25 mouse cellular contexts compared by ENCODE assay signal in the genomic region with DNA sequence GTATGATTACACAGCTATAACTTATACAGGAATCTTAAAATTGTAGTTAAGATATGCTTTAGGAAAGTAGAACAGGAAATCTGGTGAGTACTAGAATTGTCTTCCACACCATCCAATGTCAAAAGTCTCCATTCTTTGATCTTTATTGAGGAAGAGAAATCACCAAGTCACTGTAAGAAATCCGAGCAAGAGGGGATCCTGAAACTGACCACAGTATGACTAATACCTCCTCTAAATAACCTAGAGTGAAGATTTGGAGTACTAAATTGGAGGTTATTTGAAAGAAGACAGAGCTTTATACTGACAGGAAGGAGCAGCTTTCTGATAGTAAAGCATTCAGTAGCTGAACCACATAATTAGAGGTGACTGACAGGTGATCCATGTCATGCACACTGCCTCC.
A peak's percentile ranks its signal among the peaks of the same experiment; 100 is the strongest.
DNase-seq lines count a peak whose midpoint lies in the region; ATAC-seq and TF ChIP-seq lines count a peak whose summit lies in the region.
"Had no signal": no experiment of that assay in that cellular context is flagged by ENCODE, and none has a peak within 500 bp of the region (broad histone marks: within the 10 kb centered on the region; RNA-seq: fewer than 3 reads in every experiment).

No protein-coding gene starts in this region.

- peak overlapping the region; percentile 45 for H3K27ac ChIP-seq in bone marrow macrophage, adult 2 months (ENCODE audit: insufficient read depth, low read depth, low read length)
- H3K27ac ChIP-seq in layer of hippocampus, adult 2 months: no peak overlapping the region
- H3K27ac ChIP-seq: embryonic facial prominence, embryonic 10.5 days; embryonic facial prominence, embryonic 12.5 days; forebrain, embryonic 10.5 days; forebrain, embryonic 12.5 days had no signal

- ATAC-seq in granulocyte monocyte progenitor cell, adult 5-6 weeks (replicated peaks; ENCODE audit: poor library complexity, severe bottlenecking): peak; percentile 91
- ATAC-seq in megakaryocyte, adult 5-6 weeks (ENCODE audit: poor library complexity, severe bottlenecking): peak; percentile 98
- no peak for ATAC-seq in erythroid progenitor cell, adult 5-6 weeks (replicated peaks; ENCODE audit: low FRiP score, poor library complexity, severe bottlenecking)
- ATAC-seq: activated CD4-positive, CD25-positive, alpha-beta regulatory T cell, adult 4 months; forebrain, embryonic 14.5 days; forebrain, embryonic 16.5 days; Patski had no signal

- H3K4me3 ChIP-seq in bone marrow macrophage, adult 2 months (ENCODE audit: insufficient read depth, low read length): no peak overlapping the region
- H3K4me3 ChIP-seq in layer of hippocampus, adult 2 months: no peak overlapping the region
- H3K4me3 ChIP-seq: embryonic facial prominence, embryonic 10.5 days; embryonic facial prominence, embryonic 12.5 days; forebrain, embryonic 10.5 days; forebrain, embryonic 12.5 days had no signal

- DNase-seq in A20 (ENCODE audit: low read depth, low spot score) (peak; percentile 7), liver (no peak)
- DNase-seq in layer of hippocampus, adult 2 months (ENCODE audit: low spot score in 2 of 2): no peak
- DNase-seq in right cerebral cortex, postnatal 36 days (ENCODE audit: low spot score in 2 of 2): no peak
- DNase-seq: adrenal gland, adult 8-10 months; adrenal gland, postnatal 14 days; adrenal gland, postnatal 36 days; cerebellum, adult 11 months; cerebellum, adult 18-20 months; cerebellum, adult 8-10 months; cerebellum, adult 9-11 months; cerebellum, postnatal 14 days; cerebellum, postnatal 36 days had no signal

- TF ChIP-seq POLR2A in bone marrow macrophage, adult 2 months (IDR thresholded peaks at IDR 0.05; ENCODE audit: borderline replicate concordance, low read depth, low read length): no peak

- H3K4me1 ChIP-seq in bone marrow macrophage, adult 2 months (ENCODE audit: control insufficient read depth, insufficient read depth, low read length): peaks cover 2% of the 10 kb centered on the region; the same call in 1 of the 2 replicates
- H3K4me1 ChIP-seq: embryonic facial prominence, embryonic 10.5 days; embryonic facial prominence, embryonic 12.5 days; forebrain, embryonic 10.5 days; forebrain, embryonic 12.5 days had no signal

- TF ChIP-seq CTCF in bone marrow macrophage, adult 2 months (IDR thresholded peaks at IDR 0.05; ENCODE audit: low read depth, low read length): no peak
- TF ChIP-seq CTCF in layer of hippocampus, adult 2 months (conservative IDR thresholded peaks at IDR 0.05): no peak
